Mouse (Mus musculus) forebrain, embryonic 16.5 days (tissue): ENCODE results near the gene Slc38a8. TPM values are rescaled to one million over a fixed set of nuclear protein-coding genes. Genes with fewer than 3 reads are reported as not detected.

Source experiments
- polyA plus RNA-seq: library from polyadenylated mRNA; unstranded; fragments of >200 nt; fragmentation: Nextera tagmentation; extraction: Ambion mirVana; gene quantifications from 2 replicates; pipeline ENCODE4 v1.2.1, GENCODE M21; 2015

The Slc38a8 gene
- polyA plus RNA-seq, 1 experiment from 2014 or later: not detected

Other genes with a start within 250 kb of the Slc38a8 start
- gene Hsbp1, start 157.2 kb downstream of the Slc38a8 start, polyA plus RNA-seq: 608 and 664 TPM in 2 replicates
- 13.0 and 13.9 TPM in 2 replicates for gene Mlycd, start 106.8 kb downstream of the Slc38a8 start, polyA plus RNA-seq
- gene Osgin1, start 67.6 kb downstream of the Slc38a8 start, polyA plus RNA-seq: 0.20 TPM in 2 replicates
- gene Necab2, start 55.0 kb downstream of the Slc38a8 start, polyA plus RNA-seq: 11.9 and 28.9 TPM in 2 replicates
- gene Mbtps1, start 57.0 kb upstream of the Slc38a8 start, polyA plus RNA-seq: 66.6 and 75.9 TPM in 2 replicates
- gene Hsdl1, start 73.5 kb upstream of the Slc38a8 start, polyA plus RNA-seq: 179 and 183 TPM in 2 replicates
- 0.24 and 0.39 TPM in 2 replicates for gene Dnaaf1, start 73.5 kb upstream of the Slc38a8 start, polyA plus RNA-seq
- 19.3 and 19.4 TPM in 2 replicates for gene Taf1c, start 103.5 kb upstream of the Slc38a8 start, polyA plus RNA-seq
- gene Adad2, start 111.0 kb upstream of the Slc38a8 start, polyA plus RNA-seq: not detected in 2 replicates
- gene Kcng4, start 134.0 kb upstream of the Slc38a8 start, polyA plus RNA-seq: not detected in 2 replicates
- 3.5 and 4.2 TPM in 2 replicates for gene Wfdc1, start 164.7 kb upstream of the Slc38a8 start, polyA plus RNA-seq
- 0.06 and 0.14 TPM in 2 replicates for gene Atp2c2, start 198.3 kb upstream of the Slc38a8 start, polyA plus RNA-seq